Mouse (Mus musculus): ENCODE results near the gene Mfsd12. TPM values are rescaled to one million over a fixed set of nuclear protein-coding genes. Genes with fewer than 3 reads are reported as not detected.
A peak's percentile ranks its signal among the peaks of the same experiment; 100 is the strongest.

Mfsd12 gene
- polyA plus RNA-seq, 1 experiment from 2014 or later: 18.1 TPM

DNA sequence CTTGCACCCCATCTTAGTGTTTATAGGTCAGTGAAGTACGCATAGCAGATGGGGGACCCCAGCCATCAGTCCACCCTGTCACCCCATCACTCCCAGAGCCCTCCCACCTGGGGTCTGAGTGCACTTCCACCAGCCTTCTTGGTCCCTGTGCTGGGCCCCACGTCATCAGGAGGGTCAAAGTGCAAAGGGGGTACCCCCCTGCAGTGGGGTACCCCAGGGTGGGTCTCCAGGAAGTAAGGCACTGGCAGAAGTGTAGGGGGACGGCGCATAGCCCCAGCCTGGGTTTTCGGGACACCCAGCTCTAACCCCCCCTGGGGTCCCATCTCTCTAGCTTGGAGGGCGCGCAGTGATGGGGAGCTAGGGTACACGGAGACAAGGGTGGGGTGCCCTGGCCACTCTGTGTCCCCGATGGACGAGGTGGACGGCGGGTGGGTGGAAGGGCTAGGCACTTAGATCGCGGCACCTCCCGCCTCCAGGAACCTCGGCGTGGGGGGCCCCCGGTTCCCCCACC, 42.6 kb downstream of the Mfsd12 start:
- WGBS: 78% methylated on average over 18 of the region's 18 CpGs
- no peaks in the 10 kb centered on the region for H3K9me3 ChIP-seq (replicated peaks; ENCODE audit: control insufficient read depth, low read length, poor library complexity, severe bottlenecking)
- no peak overlapping the region for H3K27ac ChIP-seq (ENCODE audit: low read length)
- H3K4me1 ChIP-seq (ENCODE audit: control insufficient read depth, insufficient read depth, low read length): peaks cover 22% of the 10 kb centered on the region
- H3K36me3 ChIP-seq (ENCODE audit: control insufficient read depth, insufficient read depth, low read length): peaks cover 21% of the 10 kb centered on the region
- H3K9ac ChIP-seq (ENCODE audit: low read depth, low read length): 0 out of 2 replicates have a peak overlapping the region, but pooled peaks have one; percentile 26
- no peak overlapping the region for H3K4me3 ChIP-seq (ENCODE audit: low read depth, low read length)
- no peaks in the 10 kb centered on the region for H3K27me3 ChIP-seq (ENCODE audit: control insufficient read depth, insufficient read depth, low read depth, low read length)
- H3K4me2 ChIP-seq (ENCODE audit: low read length): peak overlapping the region; percentile 28; the same call in 1 of the 2 replicates
- no peak for ATAC-seq

GRCm38 (mm10) chr10:81400371-81401204, 43.3 kb downstream of the Mfsd12 start:
- Histone ChIP-seq H3K27me3 (ENCODE audit: control insufficient read depth, insufficient read depth, low read depth, low read length) (no peaks in the 10 kb centered on the region), H3K9ac (ENCODE audit: low read depth, low read length) (0 out of 2 replicates have a peak overlapping the region, but pooled peaks have one; percentile 41), H3K4me1 (ENCODE audit: control insufficient read depth, insufficient read depth, low read length) (peaks cover 22% of the 10 kb centered on the region), H3K36me3 (ENCODE audit: control insufficient read depth, insufficient read depth, low read length) (peaks cover 23% of the 10 kb centered on the region), H3K4me3 (ENCODE audit: low read depth, low read length) (no peak overlapping the region), H3K9me3 (replicated peaks; ENCODE audit: control insufficient read depth, low read length, poor library complexity, severe bottlenecking) (no peaks in the 10 kb centered on the region), H3K4me2 (ENCODE audit: low read length) (peak overlapping the region; percentile 28; the same call in 1 of the 2 replicates), H3K27ac (ENCODE audit: low read length) (no peak overlapping the region)
- WGBS: 48% methylated on average over 22 of the region's 22 CpGs
- no peak for ATAC-seq

DNA sequence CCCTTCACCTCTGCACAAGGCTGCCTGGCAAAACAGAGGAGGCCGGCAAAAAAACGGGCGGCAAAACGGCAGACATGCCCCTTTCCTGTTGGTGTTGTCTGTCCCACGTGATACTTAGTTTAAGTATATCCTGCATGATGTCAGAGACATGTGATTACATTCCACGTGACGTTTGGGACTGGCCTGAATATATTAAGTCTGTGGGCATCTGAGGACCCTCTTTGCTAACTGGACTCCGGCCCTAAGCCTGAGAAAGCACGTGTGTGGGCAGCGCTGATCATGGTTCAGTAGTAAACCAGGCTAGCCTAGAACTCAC, 43.9 kb downstream of the Mfsd12 start:
- WGBS: 34% methylated on average over 10 of the region's 10 CpGs
- H3K9ac ChIP-seq (ENCODE audit: low read depth, low read length): no peak overlapping the region
- H3K27me3 ChIP-seq (ENCODE audit: control insufficient read depth, insufficient read depth, low read depth, low read length): no peaks in the 10 kb centered on the region
- no peak for ATAC-seq
- H3K27ac ChIP-seq (ENCODE audit: low read length): peak overlapping the region; percentile 82; the same call in 1 of the 2 replicates
- H3K4me1 ChIP-seq (ENCODE audit: control insufficient read depth, insufficient read depth, low read length): peaks cover 22% of the 10 kb centered on the region
- peaks cover 29% of the 10 kb centered on the region for H3K36me3 ChIP-seq (ENCODE audit: control insufficient read depth, insufficient read depth, low read length)
- H3K4me3 ChIP-seq (ENCODE audit: low read depth, low read length): no peak overlapping the region
- no peaks in the 10 kb centered on the region for H3K9me3 ChIP-seq (replicated peaks; ENCODE audit: control insufficient read depth, low read length, poor library complexity, severe bottlenecking)
- H3K4me2 ChIP-seq (ENCODE audit: low read length): no peak overlapping the region; the same call in 1 of the 2 replicates

DNA sequence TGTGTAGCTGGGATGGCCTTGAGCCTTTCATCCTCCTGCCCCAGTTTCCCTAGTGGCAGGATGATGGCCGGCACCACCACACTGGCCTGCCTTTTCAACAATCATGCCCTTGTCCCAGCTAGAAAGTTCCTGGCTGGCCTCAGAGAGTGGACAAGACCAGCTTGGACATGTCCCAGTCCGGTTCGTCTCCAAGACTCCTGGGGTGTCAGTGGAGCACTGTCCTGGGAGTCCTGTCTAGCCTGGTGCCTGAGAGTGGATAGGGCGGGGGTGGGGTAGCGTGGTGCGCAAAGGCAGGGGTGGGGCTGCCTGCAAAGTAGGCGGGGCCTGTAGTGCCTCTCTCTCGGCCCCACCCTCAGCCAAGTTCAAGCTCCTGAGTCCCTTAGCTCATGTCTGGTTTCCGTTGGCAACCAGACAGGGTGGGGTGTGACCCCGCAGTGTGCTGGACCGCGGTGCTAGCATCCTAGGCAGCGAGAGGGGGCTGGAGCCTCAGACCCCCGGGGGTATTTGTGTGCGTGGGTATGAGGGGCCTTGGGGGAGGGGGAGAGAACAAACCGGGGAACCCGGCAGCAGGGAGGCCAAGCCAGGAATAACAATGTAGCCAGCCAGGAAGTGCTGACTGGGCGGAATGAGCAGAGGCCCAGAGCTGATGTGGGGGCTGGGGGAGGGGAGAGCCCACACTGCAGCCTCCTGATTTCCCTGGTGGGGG, 44.4 kb downstream of the Mfsd12 start:
- Histone ChIP-seq H3K9ac (ENCODE audit: low read depth, low read length) (peak overlapping the region; percentile 31; the same call in 1 of the 2 replicates), H3K4me3 (ENCODE audit: low read depth, low read length) (no peak overlapping the region)

DNA sequence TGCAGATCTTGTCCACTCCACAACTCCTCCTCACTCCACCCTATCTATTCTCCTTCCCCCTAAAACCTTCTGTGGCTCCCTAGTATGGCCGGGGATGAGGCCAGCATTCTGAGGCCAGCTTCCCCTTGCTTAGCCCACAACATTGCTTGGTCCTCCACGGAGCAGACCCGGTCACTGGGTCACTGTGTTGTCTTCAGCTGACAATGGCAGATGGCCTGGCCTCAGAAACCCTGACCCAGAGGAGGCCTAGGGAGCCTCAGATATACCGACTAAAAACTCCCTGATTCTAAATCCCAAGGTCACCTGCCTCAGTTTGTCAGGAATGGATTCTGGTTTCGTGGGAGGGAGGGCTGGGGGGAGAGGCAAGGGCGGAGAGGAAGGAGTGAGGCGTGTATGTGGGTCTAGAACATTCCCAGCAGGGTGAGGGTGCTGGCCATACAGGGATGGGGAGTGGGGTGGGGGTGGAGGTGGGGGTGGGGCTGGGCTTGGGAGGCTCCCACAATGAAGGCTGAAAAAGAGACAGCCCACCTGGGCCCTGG, 45.0 kb downstream of the Mfsd12 start:
- no peaks in the 10 kb centered on the region; the same call in 1 of the 2 replicates for H3K27me3 ChIP-seq (ENCODE audit: control insufficient read depth, insufficient read depth, low read depth, low read length)
- no peak overlapping the region; the same call in 1 of the 2 replicates for H3K4me2 ChIP-seq (ENCODE audit: low read length)
- H3K4me1 ChIP-seq (ENCODE audit: control insufficient read depth, insufficient read depth, low read length): peaks cover 22% of the 10 kb centered on the region
- H3K9me3 ChIP-seq (replicated peaks; ENCODE audit: control insufficient read depth, low read length, poor library complexity, severe bottlenecking): no peaks in the 10 kb centered on the region
- H3K4me3 ChIP-seq (ENCODE audit: low read depth, low read length): no peak overlapping the region
- WGBS: 20% methylated on average over 7 of the region's 7 CpGs
- peak overlapping the region; percentile 82 for H3K27ac ChIP-seq (ENCODE audit: low read length)
- H3K9ac ChIP-seq (ENCODE audit: low read depth, low read length): peak overlapping the region; percentile 31; the same call in 1 of the 2 replicates
- peaks cover 38% of the 10 kb centered on the region for H3K36me3 ChIP-seq (ENCODE audit: control insufficient read depth, insufficient read depth, low read length)
- ATAC-seq: no peak

More for the DNA sequence above, 44.4 kb downstream of the Mfsd12 start:
- Histone ChIP-seq H3K27me3 (ENCODE audit: control insufficient read depth, insufficient read depth, low read depth, low read length) (no peaks in the 10 kb centered on the region; the same call in 1 of the 2 replicates), H3K4me2 (ENCODE audit: low read length) (no peak overlapping the region; the same call in 1 of the 2 replicates), H3K4me1 (ENCODE audit: control insufficient read depth, insufficient read depth, low read length) (peaks cover 22% of the 10 kb centered on the region), H3K36me3 (ENCODE audit: control insufficient read depth, insufficient read depth, low read length) (peaks cover 32% of the 10 kb centered on the region), H3K27ac (ENCODE audit: low read length) (peak overlapping the region; percentile 82), H3K9me3 (replicated peaks; ENCODE audit: control insufficient read depth, low read length, poor library complexity, severe bottlenecking) (no peaks in the 10 kb centered on the region)
- ATAC-seq: peak; percentile 52
- 7% methylated on average over 18 of the region's 18 CpGs for WGBS

GRCm38 (mm10) chr10:81403511-81403910, 46.2 kb downstream of the Mfsd12 start:
- Histone ChIP-seq H3K27me3 (ENCODE audit: control insufficient read depth, insufficient read depth, low read depth, low read length) (peaks cover 3% of the 10 kb centered on the region), H3K9ac (ENCODE audit: low read depth, low read length) (0 out of 2 replicates have a peak overlapping the region, but pooled peaks have one; percentile 20), H3K27ac (ENCODE audit: low read length) (0 out of 2 replicates have a peak overlapping the region, but pooled peaks have one; percentile 22), H3K4me3 (ENCODE audit: low read depth, low read length) (no peak overlapping the region), H3K4me1 (ENCODE audit: control insufficient read depth, insufficient read depth, low read length) (peaks cover 26% of the 10 kb centered on the region), H3K4me2 (ENCODE audit: low read length) (no peak overlapping the region), H3K36me3 (ENCODE audit: control insufficient read depth, insufficient read depth, low read length) (peaks cover 39% of the 10 kb centered on the region), H3K9me3 (replicated peaks; ENCODE audit: control insufficient read depth, low read length, poor library complexity, severe bottlenecking) (no peaks in the 10 kb centered on the region)
- ATAC-seq: no peak
- WGBS: 35% methylated on average over 10 of the region's 10 CpGs

DNA sequence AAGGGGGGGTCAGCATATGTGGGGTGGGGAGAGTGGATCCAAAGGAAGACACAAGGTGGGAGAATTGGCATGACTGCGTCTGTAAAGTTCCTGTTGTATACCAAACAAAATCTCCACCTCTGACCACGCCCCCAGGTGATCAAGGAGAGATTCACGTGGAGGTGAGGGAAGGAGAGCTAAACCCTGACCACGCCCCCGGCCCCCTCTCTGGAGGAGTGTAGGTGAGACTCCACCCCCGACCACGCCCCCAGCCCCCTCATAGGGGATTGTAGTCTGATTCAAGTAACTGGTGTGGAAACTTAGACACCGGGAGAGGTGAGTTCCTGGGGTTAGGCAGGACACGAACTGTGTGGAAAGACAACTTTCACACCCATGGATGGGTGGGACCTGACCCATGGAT, 46.8 kb downstream of the Mfsd12 start:
- WGBS: 20% methylated on average over 9 of the region's 9 CpGs
- peaks cover 26% of the 10 kb centered on the region for H3K4me1 ChIP-seq (ENCODE audit: control insufficient read depth, insufficient read depth, low read length)
- ATAC-seq: no peak

DNA sequence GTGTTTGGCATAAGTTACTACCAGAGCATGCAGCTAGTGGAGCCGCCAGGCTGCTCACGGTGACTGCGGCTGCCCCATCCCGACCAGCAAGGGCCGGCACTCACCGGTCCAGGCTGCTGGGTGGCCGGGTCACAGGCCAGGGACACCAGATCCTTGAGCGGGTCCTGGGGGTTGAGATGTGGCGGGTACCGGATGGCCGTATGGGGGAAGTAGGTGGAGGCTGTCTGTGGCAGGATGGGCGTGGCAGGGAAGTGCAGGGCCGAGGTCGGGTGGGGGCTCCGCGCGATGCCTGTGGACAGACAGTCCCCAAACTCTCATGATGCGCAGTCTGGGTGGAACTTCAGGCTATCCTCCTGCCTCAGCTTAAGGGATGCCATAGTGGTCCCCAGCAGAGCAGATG, 47.4 kb downstream of the Mfsd12 start:
- WGBS: 64% methylated on average over 16 of the region's 18 CpGs
- H3K4me1 ChIP-seq (ENCODE audit: control insufficient read depth, insufficient read depth, low read length): peaks cover 26% of the 10 kb centered on the region
- peaks cover 3% of the 10 kb centered on the region for H3K27me3 ChIP-seq (ENCODE audit: control insufficient read depth, insufficient read depth, low read depth, low read length)
- no peak overlapping the region for H3K4me2 ChIP-seq (ENCODE audit: low read length)
- no peak overlapping the region for H3K4me3 ChIP-seq (ENCODE audit: low read depth, low read length)
- no peak for ATAC-seq
- no peak overlapping the region for H3K9ac ChIP-seq (ENCODE audit: low read depth, low read length)
- H3K36me3 ChIP-seq (ENCODE audit: control insufficient read depth, insufficient read depth, low read length): peaks cover 35% of the 10 kb centered on the region
- no peaks in the 10 kb centered on the region for H3K9me3 ChIP-seq (replicated peaks; ENCODE audit: control insufficient read depth, low read length, poor library complexity, severe bottlenecking)
- no peak overlapping the region for H3K27ac ChIP-seq (ENCODE audit: low read length)

More for the DNA sequence above, 46.8 kb downstream of the Mfsd12 start:
- H3K36me3 ChIP-seq (ENCODE audit: control insufficient read depth, insufficient read depth, low read length): peaks cover 37% of the 10 kb centered on the region
- H3K27ac ChIP-seq (ENCODE audit: low read length): no peak overlapping the region
- H3K9me3 ChIP-seq (replicated peaks; ENCODE audit: control insufficient read depth, low read length, poor library complexity, severe bottlenecking): no peaks in the 10 kb centered on the region
- peaks cover 3% of the 10 kb centered on the region for H3K27me3 ChIP-seq (ENCODE audit: control insufficient read depth, insufficient read depth, low read depth, low read length)
- H3K4me3 ChIP-seq (ENCODE audit: low read depth, low read length): no peak overlapping the region
- H3K9ac ChIP-seq (ENCODE audit: low read depth, low read length): no peak overlapping the region
- no peak overlapping the region for H3K4me2 ChIP-seq (ENCODE audit: low read length)
